Mouse (Mus musculus) spleen, postnatal 36 days (tissue): ENCODE data around the gene Aoc3.
"Not testable (repeated sequence)": the region's sequence is repeated elsewhere in the genome, so short reads cannot be mapped to it uniquely, and the experiment has no call there.

ENCODE experiments used
- DNase-seq, 2 experiments: peaks; one replicate each; pipeline ENCODE4 v3.0.0; 2022; ENCODE audit warnings: low spot score in 2 of 2, mixed read lengths in 1 of 2

Aoc3 gene

GRCm38 (mm10) chr11:101327311-101327710 is 3.1 kb upstream of the Aoc3 start:
- DNase-seq = no peak

GRCm38 (mm10) chr11:101328941-101329635 is 1.3 kb upstream of the Aoc3 start:
- DNase-seq = no peak

GRCm38 (mm10) chr11:101330961-101331360 is 556 bp downstream of the Aoc3 start:
- DNase-seq = not testable (repeated sequence)

- no peak for DNase-seq
Observed at GRCm38 (mm10) chr11:101332537-101332936, 2.1 kb downstream of the Aoc3 start.

GRCm38 (mm10) chr11:101334023-101334422 is 3.6 kb downstream of the Aoc3 start:
- no peak for DNase-seq

- no peak for DNase-seq
Observed at GRCm38 (mm10) chr11:101334516-101334915, 4.1 kb downstream of the Aoc3 start.

GRCm38 (mm10) chr11:101335685-101336084 is 5.3 kb downstream of the Aoc3 start:
- DNase-seq = no peak

- DNase-seq = no peak
Observed at GRCm38 (mm10) chr11:101338123-101338760, 7.8 kb downstream of the Aoc3 start.

GRCm38 (mm10) chr11:101347083-101347775 is 16.8 kb downstream of the Aoc3 start:
- DNase-seq = no peak

GRCm38 (mm10) chr11:101348774-101349173 is 18.4 kb downstream of the Aoc3 start:
- no peak for DNase-seq

GRCm38 (mm10) chr11:101349216-101349615 is 18.8 kb downstream of the Aoc3 start:
- no peak for DNase-seq

GRCm38 (mm10) chr11:101351100-101351720 is 20.8 kb downstream of the Aoc3 start:
- no peak for DNase-seq

- no peak for DNase-seq
Observed at GRCm38 (mm10) chr11:101351721-101352111, 21.3 kb downstream of the Aoc3 start.

GRCm38 (mm10) chr11:101353436-101353835 is 23.0 kb downstream of the Aoc3 start:
- no peak for DNase-seq

GRCm38 (mm10) chr11:101354438-101355010 is 24.1 kb downstream of the Aoc3 start:
- no peak for DNase-seq

GRCm38 (mm10) chr11:101355916-101356315 is 25.5 kb downstream of the Aoc3 start:
- DNase-seq = no peak

GRCm38 (mm10) chr11:101357505-101358182 is 27.2 kb downstream of the Aoc3 start:
- no peak for DNase-seq

- DNase-seq = no peak
Observed at GRCm38 (mm10) chr11:101359776-101360175, 29.4 kb downstream of the Aoc3 start.

GRCm38 (mm10) chr11:101360651-101361113 is 30.3 kb downstream of the Aoc3 start:
- no peak for DNase-seq

- no peak for DNase-seq
Observed at GRCm38 (mm10) chr11:101364531-101364931, 34.1 kb downstream of the Aoc3 start.

- DNase-seq = no peak
Observed at GRCm38 (mm10) chr11:101367326-101367935, 37.0 kb downstream of the Aoc3 start, which contains the start of gene G6pc. Gene G6pc, plus strand, starts transcription at chr11:101367561.
